Mouse (Mus musculus) neural tube, embryonic 14.5 days (tissue): Measurements from ENCODE around the gene Usp30. TPM values are rescaled to one million over a fixed set of nuclear protein-coding genes. Genes with fewer than 3 reads are reported as not detected.

Source experiments
- ATAC-seq: fragments of 200-750 bp; cut with Nextera tagmentation; 2 replicates; pipeline ENCODE4 v1.8.0; 2017; ENCODE audit warnings: low read depth, mild to moderate bottlenecking, moderate TSS enrichment, moderate library complexity
- H3K27ac ChIP-seq: fragments of 300-500 bp; sonication (generic); 2 replicates; pipeline ENCODE4 v1.5.1; 2014; ENCODE audit warnings: low read depth, mild to moderate bottlenecking, control low read depth, low read length, moderate library complexity, mixed read lengths
- H3K27me3 ChIP-seq: fragments of 300-500 bp; sonication (generic); 2 replicates; pipeline ENCODE4 v1.6.1; 2014; ENCODE audit warnings: low read length; ENCODE audit not compliant: control insufficient read depth, insufficient read depth
- H3K36me3 ChIP-seq: fragments of 300-500 bp; sonication (generic); 2 replicates; pipeline ENCODE4 v1.6.1; 2014; ENCODE audit warnings: low read length, mixed read lengths; ENCODE audit not compliant: control insufficient read depth, insufficient read depth
- H3K4me1 ChIP-seq: fragments of 300-500 bp; sonication (generic); 2 replicates; pipeline ENCODE4 v1.6.1; 2014; ENCODE audit warnings: low read length; ENCODE audit not compliant: control insufficient read depth, insufficient read depth
- H3K4me2 ChIP-seq: fragments of 300-500 bp; sonication (generic); 2 replicates; pipeline ENCODE4 v1.6.1; 2014; ENCODE audit warnings: mild to moderate bottlenecking, low read depth, low read length, control low read depth
- H3K4me3 ChIP-seq: fragments of 300-500 bp; sonication (generic); 2 replicates; pipeline ENCODE4 v1.5.1; 2014; ENCODE audit warnings: low read depth, low read length, control low read depth, mixed read lengths
- H3K9ac ChIP-seq: fragments of 300-500 bp; sonication (generic); replicated peaks from 2 replicates; pipeline ENCODE4 v1.6.1; 2014; ENCODE audit warnings: low read depth, mild to moderate bottlenecking, control low read depth, low read length, mixed read lengths
- H3K9me3 ChIP-seq: fragments of 300-500 bp; sonication (generic); 2 replicates; pipeline ENCODE4 v1.6.1; 2016; ENCODE audit warnings: low read length; ENCODE audit not compliant: control insufficient read depth
- WGBS: fragments of 180-500 bp; shearing (Covaris S2); extraction: QIAGEN DNeasy Blood & Tissue Kit; methylation state at CpG from one replicate; pipeline ENCODE4 v1.1.7; 2014; 5-methylcytosine and 5-hydroxymethylcytosine counted together
- polyA plus RNA-seq: library from polyadenylated mRNA; unstranded; fragments of >200 nt; fragmentation: Nextera tagmentation; extraction: Ambion mirVana; gene quantifications from 2 replicates; pipeline ENCODE4 v1.2.1, GENCODE M21; 2014

The Usp30 gene
- polyA plus RNA-seq, 1 experiment from 2014 or later: 16.9 TPM

- no peak overlapping the region for H3K27ac ChIP-seq
- no peak for ATAC-seq
- peaks cover 6% of the 10 kb centered on the region; the same call in 1 of the 2 replicates for H3K4me1 ChIP-seq
- WGBS: 32% methylated on average over 16 of the region's 16 CpGs
- H3K4me3 ChIP-seq: no peak overlapping the region
- H3K9ac ChIP-seq: no peak overlapping the region
- H3K4me2 ChIP-seq: no peak overlapping the region
- H3K9me3 ChIP-seq: no peaks in the 10 kb centered on the region
- H3K27me3 ChIP-seq: no peaks in the 10 kb centered on the region; the same call in 1 of the 2 replicates
- H3K36me3 ChIP-seq: no peaks in the 10 kb centered on the region
These were observed 108.8 kb downstream of the Usp30 start for GRCm38 (mm10) chr5:114173877-114174581.

Other genes with a start within 250 kb of the Usp30 start
- gene Selplg, start 232.8 kb upstream of the Usp30 start, polyA plus RNA-seq: 1.8 and 2.5 TPM in 2 replicates
- gene Coro1c, start 156.7 kb upstream of the Usp30 start, polyA plus RNA-seq: 148 and 188 TPM in 2 replicates
- gene Ssh1, start 71.6 kb upstream of the Usp30 start, polyA plus RNA-seq: 19.2 and 20.9 TPM in 2 replicates
- gene Dao, start 61.8 kb upstream of the Usp30 start, polyA plus RNA-seq: not detected in 2 replicates
- 80.0 and 80.3 TPM in 2 replicates for gene Svop, start 26.1 kb downstream of the Usp30 start, polyA plus RNA-seq
- 8.2 TPM in 2 replicates for gene Alkbh2, start 62.8 kb downstream of the Usp30 start, polyA plus RNA-seq
- gene Ung, start 64.9 kb downstream of the Usp30 start, polyA plus RNA-seq: 4.1 and 4.8 TPM in 2 replicates
- gene Acacb, start 81.1 kb downstream of the Usp30 start, polyA plus RNA-seq: 3.2 and 4.8 TPM in 2 replicates
- gene Foxn4, start 208.3 kb downstream of the Usp30 start, polyA plus RNA-seq: not detected in 2 replicates
- 0.75 and 0.88 TPM in 2 replicates for gene Myo1h, start 223.7 kb downstream of the Usp30 start, polyA plus RNA-seq